Mouse (Mus musculus): ENCODE measurements around the gene Sorbs2.

Sorbs2 gene

DNA sequence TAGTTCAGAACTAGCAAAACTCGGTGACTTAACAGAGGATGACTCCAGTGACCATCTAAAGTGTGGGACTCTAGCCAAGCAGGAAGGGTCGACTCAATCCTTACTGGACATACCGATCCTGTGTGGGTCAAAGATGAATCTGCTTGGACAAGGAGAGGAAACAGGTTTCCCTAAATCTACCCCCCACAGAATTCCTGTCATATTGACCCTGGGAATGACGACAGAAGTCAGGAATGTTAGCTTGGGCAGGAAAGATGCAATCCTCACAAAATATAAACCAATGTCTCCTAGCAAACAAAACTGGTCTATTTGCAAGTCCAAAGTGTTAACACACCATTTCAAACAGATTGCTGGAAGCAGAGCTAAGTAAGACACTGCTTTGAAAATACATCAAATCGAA, 118.8 kb downstream of the Sorbs2 start:
- DNase-seq, result no peak

DNA sequence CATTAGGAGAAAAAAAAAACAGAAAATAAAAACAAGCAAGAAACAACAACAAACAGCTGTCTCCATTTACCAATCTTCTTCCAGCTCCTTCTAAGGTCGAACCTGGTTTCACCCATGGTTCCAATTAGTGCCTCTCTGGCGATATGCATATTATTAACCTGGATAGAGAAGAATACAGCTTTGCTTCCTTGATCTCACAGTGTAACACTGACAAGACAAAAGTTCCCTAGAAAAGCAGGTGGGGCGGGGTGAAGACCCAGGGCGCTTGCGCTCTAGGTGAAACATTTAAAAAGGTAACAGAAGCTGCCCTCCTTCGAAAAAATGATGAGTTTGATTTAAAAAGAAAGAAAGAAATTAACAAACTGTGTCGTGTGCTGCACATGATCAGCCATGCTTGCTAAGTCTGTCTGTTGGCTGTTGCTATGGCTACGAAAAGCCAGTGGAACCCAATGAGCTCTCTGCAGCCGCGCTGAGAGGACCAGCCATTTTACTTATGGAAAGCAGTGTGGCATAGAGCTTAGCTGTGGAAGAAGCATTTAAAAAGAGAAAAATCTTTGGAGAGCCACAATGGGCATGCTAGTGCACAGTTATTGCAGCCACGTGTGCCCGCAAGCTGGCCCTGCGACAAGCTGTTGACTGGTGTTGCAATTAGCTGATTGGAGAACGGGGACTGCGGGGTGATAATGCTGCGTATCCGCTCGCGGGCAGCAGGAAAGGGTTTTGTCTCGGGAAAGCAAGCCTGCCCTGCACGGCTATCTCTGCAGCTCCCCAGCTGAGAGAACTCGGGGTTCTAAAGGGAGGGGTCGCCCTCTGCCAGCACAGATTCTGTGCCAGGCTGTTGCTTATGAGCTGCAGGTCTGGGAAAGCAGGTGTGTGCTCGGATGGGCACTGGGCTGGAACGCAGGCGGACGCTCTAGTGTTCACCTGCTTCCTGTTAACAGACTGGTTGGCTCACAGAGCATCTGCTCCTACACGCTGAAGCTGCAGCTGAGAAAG, 120.0 kb downstream of the Sorbs2 start:
- DNase-seq, result peak; percentile 81

DNA sequence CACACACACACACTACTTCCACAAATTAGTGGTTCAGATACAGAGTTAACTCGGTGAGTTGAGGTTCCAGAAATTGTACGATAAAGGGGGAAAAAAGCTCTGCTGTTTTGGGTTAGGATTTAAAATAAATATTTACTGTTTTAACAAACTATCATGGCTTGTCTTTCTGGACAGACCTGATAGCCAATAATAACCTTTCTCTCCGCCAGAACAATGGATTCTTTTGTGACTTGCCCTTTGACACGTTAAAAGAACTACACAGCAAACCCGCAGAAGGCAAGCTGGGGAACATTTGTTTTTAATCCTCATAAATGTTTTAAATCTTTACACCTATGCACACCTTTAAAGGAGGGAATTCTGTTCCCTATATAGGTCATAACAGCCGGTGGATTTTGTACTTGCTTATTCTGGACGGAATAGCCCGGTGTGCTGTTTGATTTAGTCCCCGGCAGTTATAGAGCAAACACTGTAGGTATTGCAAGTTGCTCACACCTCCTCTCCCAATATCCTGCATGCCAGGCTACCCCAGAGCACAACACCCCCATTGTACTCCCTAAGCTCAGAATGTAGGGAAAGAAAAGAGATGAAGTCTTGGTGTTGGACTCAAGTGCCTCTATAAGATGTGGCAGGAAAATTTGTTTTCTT, 121.0 kb downstream of the Sorbs2 start:
- DNase-seq, result peak; percentile 34

DNA sequence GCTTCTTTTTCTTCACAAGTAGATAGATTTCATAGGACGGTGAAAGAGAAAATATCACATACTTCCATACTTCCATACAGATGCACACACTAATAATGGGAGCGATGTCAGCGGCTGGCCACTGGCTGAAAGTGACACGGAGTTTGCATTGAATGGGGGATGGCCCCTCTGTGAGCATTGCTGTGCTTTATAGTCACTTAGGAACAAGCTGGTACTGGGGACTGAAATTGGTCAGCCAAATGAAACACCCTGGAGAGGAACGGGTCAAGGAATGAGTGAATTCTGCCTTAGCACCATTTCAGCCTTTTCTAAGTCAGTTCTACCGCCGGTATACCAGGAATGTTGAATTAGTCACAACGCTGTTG, 121.5 kb downstream of the Sorbs2 start:
- DNase-seq, result no peak

DNA sequence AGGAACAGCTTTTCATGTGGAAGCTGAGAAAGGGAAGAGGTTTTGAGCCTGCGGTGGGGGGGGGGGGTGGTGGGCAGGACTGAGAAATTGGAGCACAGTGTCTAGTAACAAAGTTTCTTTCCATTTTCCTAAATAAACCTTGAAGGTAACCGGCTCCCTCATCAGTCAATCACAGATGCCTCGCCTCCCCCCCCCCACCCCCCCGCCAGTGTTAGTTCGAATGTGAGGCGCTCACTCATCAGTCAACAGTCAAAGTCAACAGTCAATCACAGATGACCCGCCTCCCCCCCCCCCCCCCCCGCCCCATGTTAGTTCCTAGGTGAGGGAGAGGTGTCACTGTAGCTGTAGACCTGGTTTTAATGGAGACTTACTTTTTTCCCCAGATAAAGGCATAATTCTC, 123.4 kb downstream of the Sorbs2 start:
- no peak for DNase-seq

DNA sequence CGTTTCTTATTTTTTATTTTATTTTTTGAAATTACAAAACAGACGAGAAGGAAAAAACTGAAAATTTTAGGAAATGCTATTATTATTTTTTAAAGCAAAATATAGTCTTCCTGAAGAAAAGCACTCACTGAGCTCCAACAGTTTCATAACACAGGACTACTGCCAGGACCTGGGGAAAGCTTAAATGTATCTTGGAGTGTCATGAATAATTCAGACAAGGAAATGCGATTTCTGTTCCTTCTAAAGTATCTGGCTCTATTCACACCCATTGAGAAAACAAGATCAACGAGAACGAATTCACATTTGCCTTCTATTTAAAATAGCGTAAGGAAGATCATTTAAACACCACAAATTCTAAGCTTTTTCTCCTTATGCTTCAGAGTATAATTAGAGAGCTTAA, 127.6 kb downstream of the Sorbs2 start:
- no peak for DNase-seq

DNA sequence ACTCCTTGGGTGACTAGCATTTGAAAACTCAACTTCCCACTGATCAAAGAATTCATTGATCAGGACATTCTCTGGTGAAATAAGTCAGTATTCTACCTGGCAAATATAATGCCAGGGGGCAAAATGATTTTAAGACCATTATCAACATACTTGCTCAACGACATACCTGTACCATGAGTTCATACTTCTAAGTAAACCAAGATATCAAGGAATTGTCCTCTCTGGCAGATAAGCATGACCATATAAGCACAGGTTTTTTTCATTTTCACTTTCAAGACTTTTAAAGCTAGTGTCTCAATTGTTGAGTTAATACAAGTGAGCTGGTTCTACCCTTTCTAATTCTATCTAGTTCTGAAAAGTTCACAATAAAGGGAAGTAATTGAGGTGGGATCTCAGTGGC, 130.2 kb downstream of the Sorbs2 start:
- no peak for DNase-seq

DNA sequence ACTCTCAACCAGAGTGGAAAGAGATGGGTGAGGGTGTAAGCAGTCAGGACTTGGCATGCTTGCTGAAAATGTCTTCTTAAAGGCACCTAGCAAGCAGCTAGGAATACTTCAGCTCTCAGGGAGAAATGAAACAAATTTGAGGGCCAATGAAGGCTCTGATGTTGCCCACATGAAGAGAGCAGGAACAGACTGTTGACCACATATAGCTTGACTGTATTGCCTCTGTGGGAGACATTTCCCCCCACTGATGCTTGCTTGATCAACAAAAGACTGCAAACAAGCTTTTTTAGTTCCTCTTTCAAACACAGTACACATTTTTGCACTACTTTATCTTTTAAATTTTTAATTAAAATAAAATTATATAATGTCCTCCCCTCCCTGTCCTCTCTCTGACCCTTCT, 131.9 kb downstream of the Sorbs2 start:
- no peak for DNase-seq

DNA sequence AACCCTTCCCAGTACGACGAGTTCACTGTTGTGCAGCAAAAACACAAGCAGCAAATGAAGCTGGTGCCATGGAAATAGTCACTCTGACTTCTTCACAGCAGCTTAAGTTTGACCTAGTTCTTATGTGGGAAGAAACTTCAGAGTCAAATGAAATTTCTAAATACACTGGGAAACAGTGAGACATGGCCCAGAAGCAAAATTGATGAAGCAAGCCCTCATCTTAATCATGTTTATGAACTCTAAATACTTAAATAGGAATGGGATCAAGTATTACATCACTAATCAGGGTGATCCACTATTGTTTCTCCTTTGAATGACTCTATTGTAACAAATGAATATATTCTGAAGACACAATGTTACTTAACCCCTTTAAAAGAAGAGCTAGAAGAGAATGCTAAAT, 137.1 kb downstream of the Sorbs2 start:
- no peak for DNase-seq

DNA sequence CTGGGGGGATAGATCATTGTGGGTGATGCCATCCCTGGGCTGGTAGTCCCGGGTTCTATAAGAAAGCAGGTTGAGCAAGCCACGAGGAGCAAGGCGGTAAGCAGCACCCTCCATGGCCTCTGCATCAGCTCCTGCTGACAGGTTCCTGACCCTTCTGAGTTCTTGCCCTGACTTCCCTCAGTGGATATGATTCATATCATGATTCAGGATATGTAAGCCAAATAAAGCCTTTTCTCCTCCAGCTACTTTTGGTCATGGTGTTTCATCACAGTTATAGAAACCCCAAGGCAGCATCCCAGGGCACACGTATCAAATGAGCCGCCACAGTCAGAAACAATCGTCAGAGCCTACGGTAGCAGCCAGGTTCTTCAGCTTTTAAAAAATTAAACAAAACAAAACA, 141.5 kb downstream of the Sorbs2 start:
- no peak for DNase-seq

DNA sequence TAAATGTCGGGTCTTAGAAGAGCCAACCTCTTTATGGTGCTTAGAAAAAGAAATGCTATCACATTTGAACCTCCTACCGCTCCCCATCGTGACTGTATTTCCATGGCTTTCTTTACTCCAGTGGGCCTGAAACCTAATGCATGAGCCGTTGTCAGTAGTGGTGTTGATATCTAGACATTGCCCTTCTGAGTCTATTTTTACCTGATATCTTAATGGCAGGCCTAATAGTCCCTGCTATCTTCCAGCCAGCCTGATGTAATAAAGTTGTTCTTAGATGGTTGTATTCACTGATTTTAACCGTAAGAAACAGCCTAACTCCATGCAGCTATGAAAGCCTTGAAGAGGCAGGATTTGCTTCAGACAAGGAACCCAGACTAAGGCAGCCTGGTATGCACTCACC, 142.4 kb downstream of the Sorbs2 start:
- DNase-seq, result no peak

DNA sequence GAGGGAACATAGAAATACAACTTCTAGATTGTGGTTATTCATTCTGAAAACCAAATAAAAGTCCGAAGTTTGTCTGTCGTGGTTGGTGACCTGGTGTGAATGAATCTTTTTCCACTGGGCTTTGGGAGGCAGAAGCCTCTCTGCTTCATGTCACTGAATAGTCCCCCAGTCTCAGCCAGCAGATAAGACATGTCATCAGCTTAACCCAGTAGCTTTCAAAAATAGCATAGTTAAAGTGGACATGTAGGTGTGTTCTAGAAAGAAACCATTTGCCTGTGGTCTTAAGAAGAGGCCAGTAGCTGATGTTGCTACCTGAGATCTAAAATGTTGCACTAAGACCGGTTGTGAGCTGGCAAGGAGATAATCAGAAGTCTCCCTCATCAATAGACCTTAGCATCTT, 150.4 kb downstream of the Sorbs2 start:
- DNase-seq, result no peak

DNA sequence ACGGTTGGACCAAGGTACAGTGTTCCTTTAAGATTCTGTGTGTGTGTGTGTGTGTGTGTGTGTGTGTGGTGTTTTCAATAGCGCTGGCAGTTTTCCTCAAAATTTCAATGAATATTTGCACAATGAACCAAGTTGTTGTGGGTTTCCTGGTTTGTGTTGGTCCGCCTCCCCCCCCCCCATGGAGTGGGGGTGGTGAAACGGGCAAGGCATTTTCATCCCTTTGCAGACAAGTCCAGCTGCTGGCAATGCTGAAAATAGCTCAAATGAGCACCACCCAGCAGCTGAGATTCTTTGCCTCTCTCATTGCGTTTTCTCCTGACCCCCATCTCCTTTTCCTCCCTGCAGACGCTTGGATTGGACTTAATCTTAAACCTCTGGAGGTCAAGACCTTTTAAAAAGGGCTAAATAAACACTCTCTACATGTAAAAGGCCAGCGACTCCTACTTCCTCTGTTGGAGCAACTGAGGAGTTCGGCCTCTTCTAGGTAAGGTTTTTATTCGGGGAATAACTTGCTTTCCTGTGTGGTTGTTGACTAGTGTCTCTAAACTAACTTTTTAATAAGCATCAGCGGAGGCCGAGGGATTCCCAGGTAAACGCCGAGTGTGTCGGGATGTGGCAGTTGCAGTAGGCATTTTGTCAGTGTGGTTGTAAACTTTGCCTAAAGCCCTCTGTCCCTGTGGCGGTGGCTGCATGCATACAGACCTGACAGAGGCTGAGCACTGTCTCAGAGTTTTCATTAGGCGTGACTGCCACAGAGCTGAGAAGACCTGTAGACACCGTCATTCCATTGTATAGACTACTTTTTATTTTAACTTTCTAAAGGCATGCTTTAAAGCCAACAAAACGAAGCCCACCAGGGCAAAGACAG, 151.1 kb downstream of the Sorbs2 start:
- DNase-seq, result no peak

DNA sequence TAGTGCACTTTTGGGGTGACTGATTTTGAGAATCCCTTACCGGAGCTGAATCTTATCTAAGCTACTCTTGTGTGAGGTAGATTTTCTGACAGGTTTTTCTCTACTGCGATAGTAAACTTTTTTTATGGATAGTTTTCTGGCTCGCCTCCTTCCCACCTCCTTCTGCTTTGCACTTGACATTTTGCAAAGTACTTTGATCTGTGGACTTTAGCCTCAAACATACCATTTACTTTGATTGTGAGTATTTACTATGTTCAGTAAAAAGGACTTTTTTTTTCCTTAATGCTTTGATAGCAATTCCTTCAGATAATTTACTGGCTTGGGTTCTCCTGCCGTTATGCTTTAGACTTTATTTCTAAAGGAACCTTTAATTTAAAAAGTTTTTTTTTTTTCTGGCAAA, 151.9 kb downstream of the Sorbs2 start:
- no peak for DNase-seq

DNA sequence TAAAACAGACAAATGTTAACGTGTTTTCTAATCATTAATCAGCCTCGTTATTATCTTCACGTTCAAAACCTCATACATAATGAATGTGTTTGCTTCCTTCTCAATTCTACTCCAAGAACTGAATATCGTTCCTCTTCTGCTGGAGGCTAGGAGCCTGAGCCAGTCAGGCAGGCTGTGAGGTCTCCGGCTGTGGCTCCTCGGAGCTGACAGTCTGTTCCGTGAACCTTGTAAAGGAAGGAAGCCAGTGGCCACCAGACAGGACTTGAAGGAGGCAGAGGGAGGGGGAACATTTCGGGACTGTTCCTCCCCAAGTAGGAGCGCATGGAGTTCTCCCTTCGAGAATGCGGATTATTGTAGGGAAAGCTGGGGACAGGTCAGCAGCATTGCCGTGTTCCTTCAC, 153.0 kb downstream of the Sorbs2 start:
- DNase-seq, result no peak

DNA sequence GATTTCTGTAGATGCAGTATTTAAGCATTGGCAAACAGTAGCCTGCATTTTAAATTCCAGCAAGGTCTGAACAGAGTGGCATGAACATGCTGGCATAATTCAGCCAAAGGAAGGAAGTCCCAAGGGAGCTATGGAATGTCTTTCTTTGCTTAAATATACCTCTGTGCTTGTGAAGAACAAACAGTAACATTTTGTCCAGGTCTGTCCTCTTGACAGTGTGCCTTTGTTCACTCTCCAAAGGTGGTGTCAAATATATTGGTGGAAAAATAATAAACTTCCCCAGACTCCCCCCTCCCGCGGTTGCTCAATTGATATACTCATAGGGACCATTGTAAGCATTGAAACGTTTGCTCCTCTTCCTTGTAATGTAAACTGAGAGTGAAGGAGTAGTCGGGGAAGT, 154.0 kb downstream of the Sorbs2 start:
- DNase-seq, result no peak

DNA sequence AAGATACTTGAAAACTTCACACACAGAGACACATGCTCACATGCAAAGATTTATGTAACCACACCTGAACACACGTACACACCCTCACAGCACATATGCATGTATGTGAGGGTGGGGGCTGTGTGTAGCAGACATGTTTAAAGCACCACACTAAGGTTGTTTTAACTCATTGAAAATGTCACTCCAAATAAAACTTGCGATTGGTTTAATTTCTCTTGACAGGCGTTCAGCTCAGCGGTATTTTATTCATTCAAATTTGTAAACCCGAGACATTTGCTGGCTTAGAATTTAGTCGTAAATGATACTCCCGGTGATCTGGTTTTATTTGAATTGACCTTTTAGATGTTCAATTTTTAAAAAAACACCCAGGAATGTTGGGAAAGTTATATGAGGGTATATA, 158.6 kb downstream of the Sorbs2 start:
- no peak for DNase-seq

DNA sequence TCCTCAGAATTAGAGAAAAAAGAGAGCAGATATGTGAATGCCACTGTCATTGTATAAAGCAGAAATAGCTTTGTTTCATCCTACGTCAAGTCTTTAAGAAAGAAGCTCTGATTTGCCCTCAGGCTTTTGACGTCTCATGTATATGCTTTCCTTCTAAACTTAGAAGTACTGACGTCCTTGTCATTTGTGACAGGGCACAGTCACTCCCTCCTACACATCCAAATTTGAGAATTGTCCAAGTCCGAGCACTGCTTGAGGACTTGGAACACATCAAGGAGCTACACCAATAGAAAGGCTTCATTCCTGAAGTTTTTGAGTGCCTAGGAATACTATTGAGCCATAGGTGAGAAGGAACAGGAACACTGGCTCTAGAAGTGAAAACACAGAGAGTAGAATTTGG, 165.6 kb downstream of the Sorbs2 start:
- no peak for DNase-seq

DNA sequence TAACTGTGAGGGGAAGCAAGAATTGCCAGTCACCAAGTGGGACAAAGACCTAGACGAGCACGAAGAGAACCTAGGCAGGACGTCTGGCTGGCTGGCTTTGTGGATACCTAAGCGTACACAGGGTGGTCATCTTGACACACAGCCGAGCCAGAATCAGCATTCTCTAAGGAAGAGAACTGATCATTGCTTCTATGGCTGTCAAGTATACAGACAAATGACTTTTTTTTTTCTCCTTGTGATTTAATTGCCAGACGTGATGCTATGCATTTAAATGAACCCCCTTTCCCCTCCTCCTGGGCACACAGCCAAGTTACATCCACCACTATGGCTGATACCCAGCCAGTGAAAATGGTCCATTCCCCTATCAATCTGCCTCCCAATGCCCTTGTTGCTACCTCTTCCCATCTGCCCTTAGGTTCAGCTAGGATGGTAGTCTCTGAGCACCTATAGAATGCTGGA, 168.3 kb downstream of the Sorbs2 start:
- DNase-seq, result no peak

DNA sequence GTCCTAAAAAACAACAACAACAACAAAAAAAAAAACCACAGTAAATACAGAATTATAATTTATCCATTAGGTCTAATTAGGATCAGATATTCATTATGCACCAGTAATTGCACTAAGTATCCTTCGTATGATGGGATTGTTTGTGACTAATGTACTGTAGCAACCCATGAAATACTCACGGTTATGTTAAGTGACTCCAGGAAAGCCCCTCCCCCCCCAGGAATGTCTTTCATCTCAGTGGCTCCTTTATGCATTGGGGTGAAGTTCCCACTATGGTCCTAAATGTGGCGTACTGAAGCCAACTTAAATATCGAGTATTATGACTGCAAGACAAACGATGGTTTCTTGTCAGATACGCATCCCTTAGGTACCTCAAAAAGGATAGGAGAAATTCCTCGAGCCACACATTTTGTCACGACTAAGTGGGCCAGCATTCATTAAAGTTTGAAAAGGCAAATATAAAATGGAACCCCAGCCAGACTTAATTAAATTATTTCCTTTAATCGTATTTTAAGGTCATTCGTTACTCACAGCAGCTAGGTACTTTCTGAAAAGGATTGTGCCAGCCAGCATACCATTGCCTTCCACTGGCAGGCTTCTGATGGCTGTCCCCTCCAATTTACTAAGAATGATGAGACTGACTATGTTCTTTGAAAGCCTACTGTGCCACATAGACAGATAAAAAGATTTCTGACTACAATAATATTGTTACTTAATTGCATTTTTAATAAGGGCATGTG, 169.7 kb downstream of the Sorbs2 start:
- DNase-seq, result no peak

DNA sequence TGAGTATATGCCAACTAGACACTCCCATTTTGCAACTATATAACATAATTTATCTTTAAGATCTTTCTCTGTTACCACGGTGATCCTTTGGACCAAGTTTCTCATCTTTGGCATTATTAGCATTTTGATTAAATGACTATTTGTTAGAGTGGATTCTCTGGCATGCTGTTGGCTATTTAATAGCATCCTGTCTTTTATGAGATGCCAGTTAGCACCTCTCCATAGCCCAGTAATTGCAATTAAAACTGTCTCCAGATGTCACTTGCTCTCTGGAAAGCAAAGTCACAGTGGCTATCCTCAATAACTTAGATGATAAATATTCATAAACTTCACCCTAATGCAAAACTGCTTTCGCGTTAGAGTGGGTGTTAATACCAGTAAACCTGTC, 170.3 kb downstream of the Sorbs2 start:
- no peak for DNase-seq

DNA sequence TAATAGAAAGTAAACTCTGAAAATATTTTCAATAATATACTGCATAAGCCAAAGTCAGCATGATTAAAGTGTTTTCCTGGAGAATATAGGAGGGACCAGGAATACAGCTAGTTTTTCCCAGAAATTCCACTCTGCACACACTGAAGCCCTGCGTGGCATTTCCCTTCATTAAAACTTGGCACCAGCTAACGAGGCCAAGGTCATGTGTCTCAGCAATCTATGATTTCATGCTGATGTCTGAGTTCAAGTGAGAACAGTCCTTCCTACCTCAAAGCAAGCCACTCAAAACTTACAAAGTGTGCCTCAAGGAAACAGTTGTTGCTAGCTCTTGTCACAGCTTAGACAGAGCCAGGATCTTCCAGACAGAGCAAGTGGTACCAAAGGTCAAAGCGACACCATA, 173.6 kb downstream of the Sorbs2 start:
- DNase-seq, result no peak
